In the genomic region with DNA sequence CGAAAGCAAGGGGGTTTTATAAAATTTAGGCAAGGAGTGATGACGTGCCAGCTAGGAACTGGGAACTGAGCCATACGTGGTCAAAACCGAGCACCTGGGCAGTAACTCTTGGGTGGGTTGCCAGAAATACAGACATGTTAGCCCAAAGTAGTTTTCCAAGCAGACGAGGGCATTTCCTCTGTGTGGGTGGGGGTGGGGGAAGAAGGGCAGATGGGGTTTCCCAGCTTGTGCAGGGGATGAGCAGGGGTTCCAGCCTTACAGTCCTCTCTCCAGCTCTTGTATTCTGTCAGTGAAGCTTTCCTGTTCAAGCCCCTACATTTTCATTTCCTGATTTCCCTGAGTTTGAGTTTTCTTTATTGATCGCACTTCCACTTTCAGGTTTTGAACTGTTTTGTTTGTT, we compare ENCODE assay signal across 28 mouse cellular contexts. TPM values are rescaled to one million over a fixed set of nuclear protein-coding genes. Genes with fewer than 3 reads are reported as not detected.
DNase-seq lines count a peak whose midpoint lies in the region; ATAC-seq and TF ChIP-seq lines count a peak whose summit lies in the region.
"Had no signal": no experiment of that assay in that cellular context is flagged by ENCODE, and none has a peak within 500 bp of the region (broad histone marks: within the 10 kb centered on the region; RNA-seq: fewer than 3 reads in every experiment).

No protein-coding gene starts in this region.

- H3K9ac ChIP-seq in liver, postnatal 0 days (replicated peaks) = no peak overlapping the region
- no peak overlapping the region for H3K9ac ChIP-seq in liver, embryonic 11.5 days (ENCODE audit: low read depth, low read length)
- H3K9ac ChIP-seq in CH12.LX (ENCODE audit: insufficient read depth, low read depth) = peak overlapping the region; percentile 61; the same call in 1 of the 2 replicates
- H3K9ac ChIP-seq: embryonic facial prominence, embryonic 13.5 days; embryonic facial prominence, embryonic 15.5 days; forebrain, embryonic 12.5 days had no signal

- H3K36me3 ChIP-seq in liver, postnatal 0 days (replicated peaks; ENCODE audit: insufficient read depth, low read length) = no peaks in the 10 kb centered on the region
- H3K36me3 ChIP-seq in liver, embryonic 11.5 days (ENCODE audit: control insufficient read depth, insufficient read depth, low read length) = no peaks in the 10 kb centered on the region
- peaks cover 0 to 17% of the 10 kb centered on the region in 2 experiments for H3K36me3 ChIP-seq in CH12.LX (replicated peaks in 1 of 2; ENCODE audit: control insufficient read depth in 1 of 2, insufficient read depth in 1 of 2, low read length in 1 of 2)
- H3K36me3 ChIP-seq: embryonic facial prominence, embryonic 13.5 days; embryonic facial prominence, embryonic 15.5 days; forebrain, embryonic 12.5 days had no signal

- no peaks in the 10 kb centered on the region for H3K27me3 ChIP-seq in liver, postnatal 0 days (ENCODE audit: insufficient read depth, low read length)
- no peaks in the 10 kb centered on the region for H3K27me3 ChIP-seq in liver, embryonic 11.5 days (replicated peaks; ENCODE audit: control insufficient read depth, insufficient read depth, low read length)
- H3K27me3 ChIP-seq in CH12.LX (replicated peaks) = no peaks in the 10 kb centered on the region
- H3K27me3 ChIP-seq: embryonic facial prominence, embryonic 13.5 days; embryonic facial prominence, embryonic 15.5 days; forebrain, embryonic 12.5 days had no signal

- 0 out of 2 replicates have a peak overlapping the region, but pooled peaks have one; percentile 16 for H3K27ac ChIP-seq in liver, postnatal 0 days (ENCODE audit: low read depth)
- H3K27ac ChIP-seq in liver, embryonic 11.5 days (ENCODE audit: low read depth, low read length) = no peak overlapping the region
- peak overlapping the region; percentile 28; the same call in 1 of the 2 replicates for H3K27ac ChIP-seq in CH12.LX (ENCODE audit: insufficient read depth, low read depth)
- H3K27ac ChIP-seq: embryonic facial prominence, embryonic 13.5 days; embryonic facial prominence, embryonic 15.5 days; forebrain, embryonic 10.5 days; forebrain, embryonic 12.5 days had no signal

- no peak for TF ChIP-seq RAD21 in CH12.LX (IDR thresholded peaks at IDR 0.05; ENCODE audit: low read depth, low read length)

- in situ Hi-C loops in CH12.LX (cut with MboI; ENCODE audit: low pct_ligation_motif_present, low pct_unique_long_range_greater_than_20kb, low sequenced_read_pairs) = no loop called here

- no peak overlapping the region for H3K4me3 ChIP-seq in liver, postnatal 0 days (ENCODE audit: low read depth, low read length)
- no peak overlapping the region for H3K4me3 ChIP-seq in liver, embryonic 11.5 days (ENCODE audit: low read depth, low read length)
- H3K4me3 ChIP-seq in CH12.LX (replicated peaks in 1 of 3; ENCODE audit: low read depth in 2 of 3, low read length in 2 of 3, poor library complexity in 1 of 3) = no peak overlapping the region
- H3K4me3 ChIP-seq: embryonic facial prominence, embryonic 13.5 days; embryonic facial prominence, embryonic 15.5 days; erythroblast, embryonic 14.5 days; forebrain, embryonic 10.5 days; forebrain, embryonic 12.5 days had no signal

- dilution Hi-C loops in CH12.LX (cut with MboI; ENCODE audit: extremely low pct_ligation_motif_present, extremely low pct_unique_long_range_greater_than_20kb, low sequenced_read_pairs) = no loop called here

- 67% methylated on average over 6 of the region's 6 CpGs for WGBS in liver, postnatal 0 days (ENCODE audit: insufficient replicate concordance)
- WGBS in liver, embryonic 11.5 days = 78% methylated on average over 6 of the region's 6 CpGs

- peaks cover 9% of the 10 kb centered on the region for H3K4me1 ChIP-seq in liver, postnatal 0 days (ENCODE audit: insufficient read depth)
- peaks cover 9% of the 10 kb centered on the region for H3K4me1 ChIP-seq in liver, embryonic 11.5 days (replicated peaks; ENCODE audit: control insufficient read depth, insufficient read depth, low read length)
- H3K4me1 ChIP-seq in CH12.LX (ENCODE audit: control insufficient read depth in 1 of 2, insufficient read depth in 2 of 2) = peaks cover 6 to 37% of the 10 kb centered on the region in 2 experiments; a peak in 3 of 4 replicates

- no peak for DNase-seq in liver, postnatal 0 days
- no peak for DNase-seq in liver, embryonic 11.5 days (ENCODE audit: low spot score)
- DNase-seq in A20 (ENCODE audit: low read depth, low spot score) (peak; percentile 76), CH12.LX (ENCODE audit: extremely low read depth) (peak; percentile 51)
- peak; percentile 20 for DNase-seq in induced T-regulatory cell, adult 2 months (ENCODE audit: low read depth)
- DNase-seq in layer of hippocampus, adult 18-20 months (ENCODE audit: low spot score in 2 of 2) = no peak
- no peak for DNase-seq in right cerebral cortex, adult 2 months (ENCODE audit: low spot score in 2 of 2)
- DNase-seq in lung, postnatal 10 days = no peak
- DNase-seq: adrenal gland, adult 2 months; adrenal gland, postnatal 10 days; adrenal gland, postnatal 25 days; cerebellum, adult 11 months; cerebellum, adult 18-20 months; cerebellum, adult 8-10 months; cerebellum, adult 9-11 months; cerebellum, postnatal 14 days; cerebellum, postnatal 36 days; embryo, embryonic 11 days had no signal

- no peak for ATAC-seq in liver, postnatal 0 days
- ATAC-seq in liver, embryonic 11.5 days (replicated peaks; ENCODE audit: low FRiP score) = no peak
- ATAC-seq: CD4-positive, CD25-positive, alpha-beta regulatory T cell, adult 4 months; forebrain, embryonic 14.5 days; forebrain, embryonic 16.5 days had no signal

- H3K4me2 ChIP-seq in liver, postnatal 0 days (ENCODE audit: low read depth, low read length) = no peak overlapping the region
- no peak overlapping the region for H3K4me2 ChIP-seq in liver, embryonic 11.5 days
- H3K4me2 ChIP-seq in CH12.LX (ENCODE audit: insufficient read depth, low read depth, poor library complexity, severe bottlenecking) = peak overlapping the region; percentile 78; the same call in 1 of the 2 replicates
- H3K4me2 ChIP-seq: embryonic facial prominence, embryonic 13.5 days; embryonic facial prominence, embryonic 15.5 days; forebrain, embryonic 12.5 days had no signal

- H3K9me3 ChIP-seq in liver, postnatal 0 days (ENCODE audit: low read length) = no peaks in the 10 kb centered on the region
- H3K9me3 ChIP-seq in liver, embryonic 11.5 days (ENCODE audit: control insufficient read depth, low read length) = peaks cover 3% of the 10 kb centered on the region; the same call in 1 of the 2 replicates
- H3K9me3 ChIP-seq in CH12.LX (replicated peaks; ENCODE audit: low read length) = peaks cover 19% of the 10 kb centered on the region
- H3K9me3 ChIP-seq: embryonic facial prominence, embryonic 13.5 days; embryonic facial prominence, embryonic 15.5 days; forebrain, embryonic 10.5 days; forebrain, embryonic 12.5 days had no signal

- H3K79me2 ChIP-seq in CH12.LX (replicated peaks; ENCODE audit: control insufficient read depth, extremely low read depth, insufficient read depth, poor library complexity, severe bottlenecking) = no peaks in the 10 kb centered on the region

- no peak for TF ChIP-seq POLR2A in CH12.LX (IDR thresholded peaks at IDR 0.05; ENCODE audit: low read depth, low read length)

- TF ChIP-seq CTCF in liver, postnatal 0 days (IDR thresholded peaks at IDR 0.05; ENCODE audit: low read depth) = no peak
- TF ChIP-seq CTCF in CH12.LX (conservative IDR thresholded peaks at IDR 0.05 in 1 of 2, IDR thresholded peaks at IDR 0.05 in 1 of 2; ENCODE audit: low read depth in 2 of 2, low read length in 2 of 2) = no peak

- no peak for TF ChIP-seq EP300 in liver, postnatal 0 days (IDR thresholded peaks at IDR 0.05; ENCODE audit: low read depth)
- TF ChIP-seq EP300 in CH12.LX (IDR thresholded peaks at IDR 0.05; ENCODE audit: low read length) = peak; percentile 70

TF ChIP-seq in CH12.LX, 34 proteins besides CTCF, POLR2A, EP300 and RAD21 (continues in another document):
- TF ChIP-seq TBP (conservative IDR thresholded peaks at IDR 0.05; ENCODE audit: low read depth, low read length) (no peak), RCOR1 (conservative IDR thresholded peaks at IDR 0.05; ENCODE audit: low read depth, low read length) (no peak)

RNA-seq across cellular contexts. Expression of a gene that starts 4.4 kb away (rescaled TPM):
- 7.1 and 7.2 TPM in 2 replicates for polyA plus RNA-seq in liver, postnatal 0 days (2015; fragmentation: Nextera tagmentation; extraction: Ambion mirVana)
- polyA plus RNA-seq in liver, embryonic 11.5 days (2014; fragmentation: Nextera tagmentation; extraction: Ambion mirVana) = 15.6 and 16.0 TPM in 2 replicates
- total RNA-seq in CH12.LX (2012; rRNA removed) (38.5 and 40.3 TPM in 2 replicates), CH12.LX (2014; rRNA removed) (35.7 and 42.6 TPM in 2 replicates)
- 33.7 and 36.6 TPM in 2 replicates for polyA plus RNA-seq in CH12.LX (2012; ENCODE audit: insufficient read length, low read depth)
- total RNA-seq in layer of hippocampus, adult 18-20 months (2021) = 10 to 100 TPM; 14.2 to 15.2 TPM

RNA-seq across cellular contexts. Expression of a gene that starts 9.5 kb away (rescaled TPM):
- polyA plus RNA-seq in liver, postnatal 0 days (2015; fragmentation: Nextera tagmentation; extraction: Ambion mirVana) = 8.7 and 9.1 TPM in 2 replicates
- polyA plus RNA-seq in liver, embryonic 11.5 days (2014; fragmentation: Nextera tagmentation; extraction: Ambion mirVana) = 0.13 TPM in 1 of 2 replicates, not detected in the other
- 132 and 143 TPM in 2 replicates for total RNA-seq in CH12.LX (2012; rRNA removed)
- total RNA-seq in CH12.LX (2014; rRNA removed) = 139 and 141 TPM in 2 replicates
- polyA plus RNA-seq in CH12.LX (2012; ENCODE audit: insufficient read length, low read depth) = 199 and 234 TPM in 2 replicates
- not detected for total RNA-seq in layer of hippocampus, adult 18-20 months (2021)
- total RNA-seq: MEL had no signal
- polyA plus RNA-seq: embryonic facial prominence, embryonic 11.5 days; embryonic facial prominence, embryonic 13.5 days; erythroblast, embryonic 14.5 days; forebrain, embryonic 12.5 days; forebrain, embryonic 14.5 days; forebrain, embryonic 16.5 days had no signal

RNA-seq across cellular contexts. Expression of a gene that starts 27.6 kb away (rescaled TPM):
- polyA plus RNA-seq in liver, postnatal 0 days (2015; fragmentation: Nextera tagmentation; extraction: Ambion mirVana) = 1.4 and 1.5 TPM in 2 replicates
- 3.6 and 4.0 TPM in 2 replicates for polyA plus RNA-seq in liver, embryonic 11.5 days (2014; fragmentation: Nextera tagmentation; extraction: Ambion mirVana)
- total RNA-seq in CH12.LX (2012; rRNA removed) (7.8 and 8.8 TPM in 2 replicates), CH12.LX (2014; rRNA removed) (15.0 and 16.8 TPM in 2 replicates)
- 13.0 and 13.9 TPM in 2 replicates for polyA plus RNA-seq in CH12.LX (2012; ENCODE audit: insufficient read length, low read depth)
- total RNA-seq in layer of hippocampus, adult 18-20 months (2021) = 1 to 10 TPM; 6.0 to 6.9 TPM

RNA-seq across cellular contexts. Expression of a gene that starts 38.7 kb away (rescaled TPM):
- polyA plus RNA-seq in liver, postnatal 0 days (2015; fragmentation: Nextera tagmentation; extraction: Ambion mirVana) = 2.2 and 34.1 TPM in 2 replicates
- polyA plus RNA-seq in liver, embryonic 11.5 days (2014; fragmentation: Nextera tagmentation; extraction: Ambion mirVana) = 1.3 TPM in 2 replicates
- total RNA-seq in CH12.LX (2012; rRNA removed) (0.25 and 0.38 TPM in 2 replicates), CH12.LX (2014; rRNA removed) (not detected in 2 replicates)
- polyA plus RNA-seq in CH12.LX (2012; ENCODE audit: insufficient read length, low read depth) = 0.74 and 0.75 TPM in 2 replicates
- 1 to 10 TPM; 1.0 TPM for total RNA-seq in layer of hippocampus, adult 18-20 months (2021)
- total RNA-seq: adrenal gland, adult 2 months; adrenal gland, postnatal 25 days had no signal
- polyA plus RNA-seq: adrenal gland, adult 2 months; erythroblast, embryonic 14.5 days had no signal

RNA-seq across cellular contexts. Expression of a gene that starts 46.9 kb away (rescaled TPM):
- polyA plus RNA-seq in liver, postnatal 0 days (2015; fragmentation: Nextera tagmentation; extraction: Ambion mirVana) = 17.2 and 18.6 TPM in 2 replicates
- 43.8 and 43.9 TPM in 2 replicates for polyA plus RNA-seq in liver, embryonic 11.5 days (2014; fragmentation: Nextera tagmentation; extraction: Ambion mirVana)
- 38.4 and 42.6 TPM in 2 replicates for total RNA-seq in CH12.LX (2012; rRNA removed)
- total RNA-seq in CH12.LX (2014; rRNA removed) = 36.4 and 45.3 TPM in 2 replicates
- polyA plus RNA-seq in CH12.LX (2012; ENCODE audit: insufficient read length, low read depth) = 37.8 and 61.7 TPM in 2 replicates
- 10 to 100 TPM; 81.4 to 86.6 TPM for total RNA-seq in layer of hippocampus, adult 18-20 months (2021)

Comparison
In these comparisons a context has a peak if more than half of its experiments do, and no peak if none do; other contexts are left out.
1. DNase-seq: peak in A20 (single experiment), CH12.LX (single experiment) and induced T-regulatory cell, adult 2 months (single experiment); none in liver, postnatal 0 days (single experiment), liver, embryonic 11.5 days (single experiment), layer of hippocampus, adult 18-20 months (0 of 2), right cerebral cortex, adult 2 months (0 of 2) and lung, postnatal 10 days (single experiment).
2. RNA of a gene that starts 9.5 kb away (polyA plus RNA-seq): 199 to 234 TPM in CH12.LX; 8.7 to 9.1 TPM in liver, postnatal 0 days and 0.13 TPM in liver, embryonic 11.5 days; every median in the first group is over 10 times any median in the second.